Mouse (Mus musculus): ENCODE data around the gene Lrrc4c.

Lrrc4c gene

DNA sequence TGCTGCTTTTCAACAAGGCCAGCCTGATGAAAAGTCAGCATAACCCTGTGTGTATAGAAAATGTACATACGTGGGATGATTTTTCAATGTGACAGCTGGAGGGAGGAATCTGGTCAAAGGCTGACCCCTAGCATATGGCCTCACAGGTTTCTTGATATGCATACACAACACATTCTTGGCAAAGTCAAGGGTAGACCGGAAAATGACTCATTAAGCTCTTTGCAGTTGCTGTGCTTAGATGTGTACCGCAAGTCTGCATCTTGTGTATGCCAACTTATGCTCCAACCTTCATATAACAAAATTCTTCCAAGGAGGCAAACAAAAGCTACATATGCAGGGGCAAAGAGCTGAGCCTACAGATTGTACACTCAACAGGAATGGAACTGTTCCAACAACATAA, 631.6 kb downstream of the Lrrc4c start:
- DNase-seq = no peak

DNA sequence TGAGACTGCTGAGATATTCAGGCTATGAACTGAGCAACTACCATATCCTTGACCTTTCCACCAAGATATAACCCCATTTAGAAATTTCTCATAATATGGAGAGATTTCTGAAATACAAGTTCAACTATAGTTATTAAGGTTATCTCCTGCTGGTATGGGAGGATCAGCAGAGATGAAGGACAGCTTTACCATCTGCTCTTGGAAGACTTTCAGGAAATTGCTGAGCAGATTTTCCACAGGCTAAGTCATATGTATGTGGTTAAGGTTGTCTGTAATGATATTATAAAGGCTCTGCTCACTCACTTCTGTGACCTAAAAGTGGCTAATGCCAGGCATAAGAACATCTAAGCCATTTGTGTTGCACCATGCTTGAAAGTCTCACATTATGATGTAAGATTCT, 681.6 kb downstream of the Lrrc4c start:
- no peak for DNase-seq

DNA sequence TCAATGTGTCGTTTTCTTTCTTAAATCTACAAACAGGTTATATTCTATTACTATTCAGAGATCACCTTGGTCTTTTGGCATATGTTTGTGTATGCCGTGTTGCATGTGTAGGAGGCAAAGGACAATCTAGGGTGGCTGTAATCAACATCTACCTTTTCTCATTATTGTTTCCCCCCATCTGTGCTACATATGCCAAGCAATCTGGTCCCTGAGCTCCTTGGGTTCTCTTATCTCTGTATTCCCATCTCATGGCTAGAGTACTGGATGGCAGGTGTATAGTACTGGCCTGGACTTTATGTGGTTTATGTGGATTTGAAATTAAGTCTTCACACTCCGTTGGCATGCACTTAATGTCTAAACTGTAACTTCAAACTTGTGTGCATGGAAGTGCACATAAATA, 700.4 kb downstream of the Lrrc4c start:
- no peak for DNase-seq

DNA sequence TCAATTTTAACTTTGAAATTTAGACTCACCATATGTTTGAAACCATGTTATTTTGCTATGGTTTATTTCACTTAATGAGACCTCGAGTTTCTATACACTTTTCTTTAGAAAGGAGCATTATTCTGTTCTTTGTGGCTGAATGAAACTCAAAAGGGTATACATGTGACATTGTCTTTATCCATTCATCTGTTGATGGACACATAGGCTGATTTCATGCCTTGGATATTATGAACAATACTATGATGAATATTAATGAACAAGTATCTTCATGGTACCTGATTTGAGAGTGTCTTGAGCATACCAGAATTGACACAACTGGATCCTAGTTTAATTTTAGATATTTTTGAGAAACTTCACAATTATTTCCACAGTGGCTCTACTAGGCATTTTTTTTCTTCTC, 709.0 kb downstream of the Lrrc4c start:
- no peak for DNase-seq

DNA sequence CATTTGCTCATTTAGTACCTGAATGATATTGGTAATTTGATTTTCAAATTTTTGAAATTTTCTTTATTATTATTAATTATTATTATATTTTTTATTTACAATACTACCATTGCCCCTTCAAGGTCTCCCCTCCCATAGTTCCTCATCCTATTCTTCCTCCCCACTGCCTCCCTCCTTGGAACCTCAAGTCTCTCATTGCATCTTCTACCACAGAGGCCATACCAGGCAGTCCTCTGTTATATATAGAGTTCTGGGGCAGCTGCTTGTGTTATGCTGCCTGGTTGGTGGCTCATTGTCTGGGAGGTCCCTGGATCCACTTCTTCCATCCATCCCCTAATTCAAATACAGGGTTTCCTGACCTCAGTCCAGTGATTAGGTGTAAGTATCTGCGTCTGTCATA, 709.6 kb downstream of the Lrrc4c start:
- no peak for DNase-seq

DNA sequence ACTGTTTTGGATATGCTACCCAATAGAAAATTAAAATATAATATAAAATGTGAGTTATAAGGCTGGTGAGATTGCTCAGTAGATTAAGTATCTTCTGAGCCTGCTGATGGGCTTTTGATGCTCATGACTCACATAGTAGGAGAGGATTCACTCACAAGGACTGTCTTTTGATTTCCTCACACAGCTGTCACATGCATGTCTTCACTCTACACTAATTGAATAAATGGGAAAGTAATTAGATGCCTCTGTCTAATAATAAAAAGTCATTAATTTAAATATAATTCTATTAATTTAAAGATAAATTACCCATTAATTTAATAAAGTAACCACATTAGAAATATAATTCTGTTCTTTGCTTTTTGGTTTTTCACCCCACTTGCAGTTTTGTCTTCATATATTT, 718.4 kb downstream of the Lrrc4c start:
- no peak for DNase-seq

DNA sequence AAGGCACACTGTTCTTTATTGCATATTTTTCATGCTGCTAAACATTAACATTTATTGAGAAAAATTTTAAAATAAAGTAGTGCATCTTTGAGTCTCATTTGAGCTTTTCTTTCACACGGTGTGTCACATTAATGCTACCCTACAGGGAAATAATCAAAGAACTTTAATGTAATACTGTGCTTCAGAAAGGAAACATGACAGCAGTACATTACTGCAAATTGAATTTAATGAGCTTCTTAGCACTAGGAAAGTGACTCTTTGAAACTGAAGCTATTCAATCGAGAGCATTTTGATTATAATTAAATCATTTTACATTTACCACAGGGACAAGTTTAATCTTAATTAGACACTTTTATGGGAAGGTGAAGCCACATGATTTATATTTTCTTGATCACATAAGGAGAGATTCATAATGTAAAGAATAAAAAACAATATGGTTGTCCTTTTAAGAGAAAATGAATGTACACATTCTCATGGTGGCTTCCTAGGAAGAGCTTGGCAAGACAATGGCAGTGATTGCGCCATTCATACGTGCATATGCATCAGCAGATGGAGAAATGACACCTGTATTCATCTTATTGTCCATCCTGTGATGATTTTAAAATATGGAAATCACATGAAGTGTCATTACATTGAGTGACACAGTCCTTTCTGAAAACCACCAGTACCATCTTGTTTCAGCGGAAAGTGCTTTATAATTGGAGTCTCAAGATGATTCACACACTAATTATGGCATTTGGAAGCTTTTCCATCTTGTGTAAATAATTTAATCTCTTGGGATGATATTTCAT, 719.2 kb downstream of the Lrrc4c start:
- no peak for DNase-seq

DNA sequence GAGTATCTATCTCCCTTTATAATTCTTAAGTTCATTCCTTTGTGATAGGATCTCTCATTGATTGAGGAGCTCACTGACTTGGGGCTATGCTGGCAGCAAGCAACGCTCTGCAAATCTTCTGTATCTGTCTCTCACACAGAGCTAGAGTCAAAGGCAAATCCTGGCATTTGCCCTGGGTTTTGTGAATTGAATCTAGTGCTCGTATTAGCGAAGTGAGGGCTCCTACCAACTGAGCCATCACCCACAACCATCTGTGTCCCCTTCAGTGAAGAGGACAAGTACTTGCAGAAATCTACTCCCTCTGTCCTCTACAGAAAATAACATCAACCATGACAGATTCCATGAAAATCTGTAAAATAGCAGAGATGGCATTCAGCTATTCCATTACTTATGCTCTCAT, 726.0 kb downstream of the Lrrc4c start:
- no peak for DNase-seq

DNA sequence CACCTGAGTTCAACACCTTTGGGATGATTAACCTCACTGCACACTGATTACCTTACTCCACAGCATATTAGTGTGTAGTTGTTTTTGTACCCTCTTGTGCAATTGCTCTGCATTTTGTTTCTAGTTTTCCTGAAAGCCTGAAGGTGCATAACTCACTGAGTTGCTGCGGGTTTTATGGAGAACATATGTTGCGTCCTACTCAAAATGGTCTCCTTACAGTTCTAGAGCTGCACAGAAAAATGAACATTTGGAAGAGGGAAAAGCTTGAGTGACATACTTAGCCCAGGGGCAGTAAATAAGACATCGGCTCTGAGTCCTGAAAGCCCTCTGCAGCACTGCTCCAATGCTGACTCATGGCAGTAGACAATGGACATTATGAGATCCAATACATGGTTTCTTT, 727.7 kb downstream of the Lrrc4c start:
- no peak for DNase-seq

DNA sequence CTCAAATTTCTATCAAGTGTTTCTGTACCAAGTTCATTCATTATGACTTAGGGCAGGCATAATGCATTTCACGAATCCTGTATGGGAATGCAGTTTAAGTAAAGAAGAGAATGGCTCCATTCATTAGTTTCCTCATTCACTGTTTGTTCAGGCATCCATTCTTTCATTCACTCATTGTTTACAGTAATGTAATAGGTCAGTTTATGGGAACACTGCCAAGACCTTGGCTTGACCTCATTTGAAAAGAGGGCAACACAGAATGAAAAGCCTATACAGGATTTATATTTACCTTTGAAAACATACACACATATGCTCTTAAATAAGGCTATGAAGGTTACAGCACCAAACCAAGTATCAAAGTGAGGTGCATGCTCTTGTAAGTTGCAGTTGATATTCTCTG, 762.2 kb downstream of the Lrrc4c start:
- DNase-seq = no peak

DNA sequence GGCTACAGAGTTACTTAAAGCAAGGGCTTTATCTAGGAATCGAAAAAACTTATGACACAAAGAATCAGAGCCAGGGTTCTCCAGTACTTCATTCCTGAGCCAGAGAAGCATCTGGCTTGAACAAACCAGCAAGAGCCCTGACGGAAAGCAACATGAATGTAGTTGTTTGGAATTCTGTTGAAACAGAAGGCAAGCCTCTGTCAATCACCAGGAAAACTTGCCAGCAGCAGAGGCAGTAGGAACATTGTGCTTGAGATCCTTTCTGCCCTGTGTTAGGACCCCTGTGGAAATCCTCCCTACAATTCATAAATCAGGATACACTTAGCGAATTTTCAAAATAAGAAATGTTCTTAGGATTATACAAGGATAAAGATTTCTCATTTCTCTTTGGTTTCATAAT, 780.0 kb downstream of the Lrrc4c start:
- DNase-seq = no peak

DNA sequence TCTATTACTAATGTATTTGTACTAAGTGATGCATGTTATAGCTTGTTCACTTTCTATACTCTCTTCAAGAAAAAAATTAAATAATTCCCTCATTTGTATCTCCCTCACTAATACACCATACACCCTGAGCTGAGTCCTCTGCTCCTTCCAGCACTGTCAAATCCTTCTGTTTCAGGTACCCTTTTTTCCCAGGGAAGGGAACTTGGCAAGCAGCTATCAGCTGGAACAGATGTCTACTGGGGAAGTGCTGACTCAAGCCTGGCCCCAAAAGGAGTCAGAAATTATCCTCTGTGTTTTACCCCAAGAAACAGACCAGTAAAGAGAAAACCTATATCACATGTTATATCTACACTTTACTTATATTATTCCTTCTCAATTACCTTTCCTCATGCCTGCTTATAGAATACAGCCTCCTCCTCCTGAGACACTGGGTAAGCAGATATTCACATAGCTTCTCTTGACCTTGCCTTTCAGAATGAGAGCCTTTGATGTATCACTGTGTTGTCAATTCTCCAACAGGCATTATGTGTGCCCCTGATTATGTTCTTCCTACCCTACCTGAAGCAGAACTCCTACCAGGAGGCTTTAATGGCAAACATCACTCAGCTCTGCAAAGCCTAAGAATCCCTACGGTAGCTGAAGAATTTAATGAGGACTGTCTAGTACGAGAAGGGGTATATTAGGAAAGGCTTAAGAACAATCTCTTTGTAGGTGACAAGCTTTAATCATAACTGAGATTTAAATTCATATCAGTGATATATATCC, 785.6 kb downstream of the Lrrc4c start:
- DNase-seq = no peak

DNA sequence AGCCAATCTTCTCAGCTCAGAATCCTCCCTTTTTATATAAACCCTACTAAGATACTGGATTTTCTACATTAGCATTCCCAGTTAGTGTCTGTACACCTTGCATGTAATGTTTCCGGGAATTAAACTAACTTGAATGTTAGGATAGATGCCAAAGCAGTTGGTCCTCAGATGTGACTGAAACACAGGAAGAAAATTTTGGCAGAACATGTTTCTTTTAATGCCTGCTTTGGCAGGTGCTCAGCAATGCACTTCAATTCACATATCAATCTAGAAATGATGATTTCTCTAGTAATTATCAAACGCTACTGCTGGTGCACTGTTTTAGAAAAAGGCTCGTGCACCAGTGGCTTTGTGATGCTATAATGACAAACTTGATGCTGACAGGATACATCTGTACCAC, 806.3 kb downstream of the Lrrc4c start:
- DNase-seq = no peak

DNA sequence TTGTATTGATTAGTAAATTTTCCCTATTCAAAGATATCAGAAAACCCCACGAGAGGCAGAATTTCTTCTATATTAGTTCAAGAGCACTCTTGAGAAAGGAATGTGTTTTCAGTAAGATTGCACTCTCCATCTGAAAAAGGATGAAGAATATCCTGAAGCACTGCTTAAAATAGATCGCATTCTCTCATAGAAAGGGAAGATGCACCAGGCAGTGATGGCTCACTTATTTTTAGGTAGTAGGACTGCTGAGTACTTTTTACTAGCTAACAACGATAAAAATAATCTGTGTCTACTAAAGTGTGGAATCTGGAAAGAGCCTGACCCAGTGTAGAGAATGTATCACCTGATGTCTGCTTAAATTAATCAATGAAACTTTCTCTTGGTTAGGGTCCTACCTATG, 820.5 kb downstream of the Lrrc4c start:
- no peak for DNase-seq

DNA sequence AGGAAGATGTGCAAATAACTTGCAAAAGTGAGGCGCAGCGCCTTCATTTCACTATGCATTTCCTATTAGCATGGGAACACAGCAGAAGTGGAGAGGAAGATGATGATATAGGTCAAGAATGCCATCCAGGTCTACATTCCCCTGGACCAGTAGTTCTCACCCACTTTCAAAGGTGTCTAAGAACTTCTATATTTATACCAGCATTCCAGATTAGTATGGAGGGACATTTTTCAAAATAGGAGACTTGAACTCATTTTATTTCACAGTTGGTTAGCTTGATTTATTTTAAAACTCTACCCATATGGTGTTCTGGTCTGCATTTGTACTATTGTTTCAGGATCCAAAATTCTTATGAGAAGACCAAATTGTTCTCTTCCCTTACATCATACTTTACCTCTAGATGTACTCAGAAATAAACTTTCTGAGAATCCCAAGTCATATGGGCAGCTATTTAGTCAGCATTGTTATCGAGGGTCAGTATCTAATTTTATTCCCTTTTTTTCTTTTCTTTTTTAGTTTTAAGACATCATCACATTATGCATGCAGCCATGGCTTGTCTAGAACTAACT, 833.7 kb downstream of the Lrrc4c start:
- DNase-seq = no peak

DNA sequence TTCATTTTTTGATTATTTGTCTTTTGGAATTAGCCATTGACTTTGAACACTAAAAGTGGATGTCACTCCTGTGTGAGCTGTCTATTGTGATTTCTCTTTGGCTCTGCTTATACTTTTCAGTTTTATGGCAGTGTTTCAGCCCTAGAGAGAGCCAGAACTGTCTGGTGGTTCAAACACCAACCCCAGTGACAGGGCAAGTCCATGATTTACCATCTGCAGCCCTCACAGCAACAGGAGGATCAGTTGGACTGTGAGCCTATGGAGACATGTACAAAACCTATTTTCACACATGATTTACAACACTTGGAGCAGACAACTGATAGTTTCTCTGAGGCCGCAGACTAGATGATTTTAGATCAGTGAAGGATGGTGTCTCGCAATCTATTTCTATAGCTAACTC, 847.8 kb downstream of the Lrrc4c start:
- DNase-seq = no peak

DNA sequence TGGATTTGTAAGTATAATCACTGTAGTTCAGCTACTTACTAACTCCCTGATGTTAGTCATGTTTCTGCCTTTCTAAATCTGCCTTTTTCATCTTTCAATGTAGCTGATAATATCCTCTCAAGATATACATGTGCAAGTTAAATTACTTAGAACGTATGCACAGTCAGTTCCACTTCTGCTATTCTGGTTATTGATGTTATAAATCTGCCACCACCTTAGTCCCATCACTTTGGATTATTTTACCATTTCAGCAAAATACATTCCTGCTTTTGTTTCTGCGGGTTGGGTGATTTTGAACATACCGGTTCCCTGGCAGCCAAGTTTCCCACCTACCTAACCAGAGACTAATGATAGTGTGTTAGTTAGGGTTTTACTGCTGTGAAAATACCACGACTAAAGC, 860.4 kb downstream of the Lrrc4c start:
- no peak for DNase-seq

DNA sequence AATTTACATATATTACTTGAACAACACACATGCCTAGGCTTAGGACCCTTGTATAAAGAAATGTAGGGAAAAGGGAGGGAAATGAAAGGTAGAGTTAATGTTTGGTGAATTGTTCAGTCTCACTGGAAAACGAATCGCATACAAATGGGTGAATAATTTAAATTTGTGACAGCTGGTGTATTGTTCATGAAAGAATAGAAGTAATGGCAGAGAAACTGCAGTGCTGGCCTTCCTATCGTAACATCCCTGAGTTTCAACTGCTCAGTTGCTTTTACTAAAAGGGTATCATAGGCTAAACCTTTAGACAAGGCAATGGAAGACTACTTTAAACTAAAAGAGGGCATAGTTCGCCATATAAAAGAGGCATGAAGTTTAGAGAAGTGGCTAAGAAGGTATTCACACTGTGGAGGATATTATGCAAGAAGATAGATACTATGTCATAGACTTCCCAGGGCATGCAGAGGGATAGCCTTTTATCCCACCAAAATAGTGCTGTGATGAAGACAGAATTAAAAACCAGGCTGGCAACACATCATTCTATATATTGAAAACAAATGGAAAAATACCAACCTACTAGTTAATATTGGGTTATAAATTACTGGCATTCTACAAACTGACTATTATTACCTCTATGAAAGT, 879.1 kb downstream of the Lrrc4c start:
- no peak for DNase-seq

DNA sequence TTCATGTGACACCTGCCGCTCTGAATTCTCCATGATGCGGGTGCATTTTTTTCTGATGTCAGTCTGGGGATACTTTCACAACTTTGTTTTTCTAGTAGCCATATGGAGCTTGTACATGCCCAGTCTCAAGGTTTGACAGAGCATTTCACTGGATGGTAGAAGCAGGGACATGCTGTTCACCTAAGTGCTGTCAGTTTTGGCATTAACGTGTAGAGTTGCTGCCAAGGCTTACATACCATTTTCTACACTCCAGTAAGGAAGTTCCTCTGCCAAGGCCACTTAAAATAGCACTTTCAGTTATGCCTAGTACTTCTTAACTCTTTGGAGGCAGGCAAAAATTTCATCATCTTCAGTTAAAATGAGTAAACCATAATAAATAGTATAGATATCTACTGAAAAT, 915.0 kb downstream of the Lrrc4c start:
- DNase-seq = no peak

DNA sequence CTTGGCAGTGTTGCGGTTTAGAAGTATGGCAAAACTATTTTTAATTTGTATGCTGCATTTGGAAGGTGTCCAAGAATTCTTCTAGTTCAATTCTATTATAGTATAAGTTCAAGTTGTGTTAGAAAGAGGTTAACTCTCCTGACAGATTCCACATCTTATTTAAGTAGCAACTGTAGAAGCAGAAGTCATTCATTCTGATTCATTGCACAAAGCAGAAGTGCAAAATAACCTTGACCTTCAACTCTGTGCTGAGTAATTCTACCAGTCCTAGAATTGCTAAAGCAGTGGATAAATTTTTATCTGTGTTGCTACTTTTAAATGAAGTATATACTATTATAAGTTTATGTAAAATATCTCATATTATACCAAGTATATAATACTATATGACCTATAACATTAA, 916.1 kb downstream of the Lrrc4c start:
- DNase-seq = no peak

DNA sequence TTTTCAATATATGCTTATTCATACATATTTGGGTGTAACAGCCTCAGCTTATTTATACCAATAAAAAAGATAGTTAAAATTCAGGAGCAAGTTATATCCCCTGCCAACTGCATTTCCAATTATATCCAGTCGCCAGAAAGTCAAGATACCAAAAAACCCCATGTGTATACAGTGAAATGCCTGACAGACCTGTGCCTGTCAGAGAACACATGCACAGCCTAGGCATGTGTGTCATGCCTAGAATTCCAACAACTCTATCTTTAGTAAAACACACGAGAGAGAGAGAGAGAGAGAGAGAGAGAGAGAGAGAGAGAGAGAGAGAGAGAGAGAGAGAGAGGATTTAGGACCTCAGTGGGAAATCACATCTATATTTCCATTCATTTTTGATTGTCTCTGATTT, 956.7 kb downstream of the Lrrc4c start:
- DNase-seq = no peak

DNA sequence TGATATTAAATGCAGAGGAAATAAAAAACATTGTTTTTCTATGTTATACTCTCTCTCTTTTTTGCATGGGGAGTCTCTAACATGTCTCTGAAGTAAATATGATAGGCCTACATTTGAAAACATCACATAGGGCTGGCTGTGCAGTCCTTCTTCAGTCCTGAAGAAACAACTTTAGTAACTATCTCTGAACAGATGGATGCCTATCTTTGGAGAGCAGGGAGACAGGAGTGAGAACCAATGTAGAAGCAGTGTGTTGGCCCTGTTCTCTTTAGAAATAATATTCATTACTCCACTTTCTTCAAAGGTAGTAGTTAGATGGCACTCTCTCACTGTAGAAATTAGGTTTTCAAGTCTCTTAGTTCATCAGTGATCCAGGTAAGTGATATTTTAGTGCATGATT, 967.0 kb downstream of the Lrrc4c start:
- no peak for DNase-seq

DNA sequence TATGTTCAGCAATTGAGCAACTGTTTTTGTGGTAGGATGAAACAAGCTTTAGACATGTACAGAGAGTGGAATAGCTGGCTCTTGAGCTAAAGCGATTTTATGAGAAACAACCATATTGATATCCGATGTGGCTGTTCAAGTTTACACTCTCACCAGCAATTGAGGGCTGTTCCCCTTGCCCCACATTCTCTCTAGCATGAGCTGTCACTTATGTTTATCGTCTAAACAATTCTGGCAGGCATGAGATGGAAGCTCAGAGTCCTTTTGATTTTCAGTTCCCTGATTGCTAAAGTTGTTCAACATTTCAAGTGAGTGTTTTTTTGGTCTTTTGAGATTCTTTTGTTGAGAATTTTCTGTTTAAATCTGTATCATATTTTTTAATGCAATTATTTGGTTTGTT, 976.2 kb downstream of the Lrrc4c start:
- DNase-seq = no peak

DNA sequence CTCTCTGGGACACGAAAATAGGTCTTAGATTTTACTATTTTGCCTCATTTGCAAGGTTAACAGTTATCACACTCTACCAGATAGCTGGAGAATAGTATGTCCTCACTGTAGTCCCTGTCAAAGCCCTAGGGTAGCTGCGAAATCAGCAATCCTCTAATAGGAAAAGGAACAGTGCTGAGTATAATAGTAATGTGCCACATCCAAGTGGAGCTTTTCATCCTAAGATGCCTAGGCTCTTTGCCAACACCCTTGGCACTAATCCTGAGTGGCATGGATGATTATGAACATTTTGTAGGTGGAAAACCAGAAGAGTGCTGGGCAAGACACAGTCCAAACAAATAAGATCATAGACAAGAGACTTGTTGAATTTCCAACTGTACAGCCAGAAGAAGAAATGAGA, 981.7 kb downstream of the Lrrc4c start:
- no peak for DNase-seq

All from spleen, adult 18-20 months (tissue).